Mouse (Mus musculus): ENCODE results near the gene Ebp. TPM values are rescaled to one million over a fixed set of nuclear protein-coding genes. Genes with fewer than 3 reads are reported as not detected.

The Ebp gene
- polyA plus RNA-seq, 1 experiment from 2014 or later: 58.3 TPM

DNA sequence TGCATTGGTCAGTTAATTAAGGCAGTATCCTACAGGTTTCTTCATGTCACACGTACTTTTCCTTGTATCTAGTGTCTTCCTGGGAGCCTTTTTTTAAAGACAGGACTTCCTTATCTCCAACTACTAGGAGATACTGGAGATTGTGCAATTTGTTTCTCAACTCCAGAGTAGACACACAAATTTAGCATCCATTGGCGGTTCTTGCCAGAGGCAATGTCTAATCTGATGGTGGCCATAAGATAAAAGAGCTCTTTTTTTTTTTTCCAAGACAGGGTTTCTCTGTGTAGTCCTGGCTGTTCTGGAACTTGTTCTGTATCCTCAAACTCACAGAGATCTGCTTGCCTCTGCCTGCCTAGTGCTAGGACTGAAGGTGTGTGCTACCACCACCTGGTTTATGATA, 16.4 kb upstream of the Ebp start:
- H3K4me3 ChIP-seq: no peak overlapping the region
- no peak overlapping the region for H3K4me2 ChIP-seq
- H3K27me3 ChIP-seq (replicated peaks): peaks cover 33% of the 10 kb centered on the region
- 34% methylated on average over 2 of the region's 2 CpGs for WGBS (ENCODE audit: insufficient replicate concordance)
- H3K27ac ChIP-seq: no peak overlapping the region
- no peak overlapping the region for H3K9ac ChIP-seq
- no peaks in the 10 kb centered on the region for H3K9me3 ChIP-seq (replicated peaks)
- no peak for ATAC-seq
- H3K4me1 ChIP-seq: peaks cover 7% of the 10 kb centered on the region; the same call in 1 of the 2 replicates
- H3K36me3 ChIP-seq: no peaks in the 10 kb centered on the region

DNA sequence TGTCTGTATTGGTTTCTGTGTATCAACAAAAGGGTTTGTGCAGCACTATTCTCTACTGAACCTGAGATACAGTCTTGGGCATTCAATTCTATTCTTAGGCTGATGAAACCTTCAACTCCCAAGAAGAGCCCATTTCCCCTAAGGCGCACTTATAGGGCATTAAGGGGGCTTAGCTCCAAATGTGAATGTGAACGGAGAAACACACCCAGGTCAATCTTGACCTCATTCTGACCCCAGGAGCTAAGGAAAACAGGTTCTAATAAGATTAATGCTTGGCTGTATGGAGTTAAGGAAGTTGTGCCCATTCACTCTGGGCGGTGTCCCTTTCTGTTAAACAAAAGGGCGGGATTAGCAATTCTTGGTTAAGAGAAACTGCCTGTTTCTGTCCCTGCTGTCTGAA, 13.9 kb upstream of the Ebp start:
- no peak overlapping the region for H3K4me3 ChIP-seq
- ATAC-seq: no peak

DNA sequence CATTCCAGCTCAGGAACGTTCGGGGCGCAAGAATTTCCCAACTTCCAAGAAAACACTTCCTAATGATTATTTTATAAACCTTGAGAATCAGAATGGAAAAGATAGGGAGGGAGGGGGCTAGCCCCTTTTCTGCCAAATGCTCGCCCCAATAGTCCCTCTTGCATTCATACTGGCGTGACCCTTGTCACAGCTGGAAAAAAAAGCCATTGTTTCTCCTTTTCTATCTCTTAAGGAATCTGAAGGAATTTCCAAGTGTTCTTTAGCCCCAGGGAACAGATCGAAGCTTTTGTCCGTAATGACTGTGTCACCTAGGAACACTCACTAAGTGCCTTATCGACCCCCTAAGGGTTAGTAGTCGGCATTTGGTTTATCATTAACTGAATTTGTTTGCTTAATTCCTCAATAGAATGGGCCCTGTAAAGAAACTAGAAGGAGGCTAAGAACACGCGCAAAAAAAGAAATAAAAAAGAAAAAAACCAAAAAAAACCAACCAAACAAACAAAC, 13.4 kb upstream of the Ebp start:
- Histone ChIP-seq H3K4me3 (peak overlapping the region; percentile 50), H3K9me3 (replicated peaks) (no peaks in the 10 kb centered on the region), H3K27me3 (replicated peaks) (peaks cover 37% of the 10 kb centered on the region), H3K9ac (no peak overlapping the region; the same call in 1 of the 2 replicates), H3K4me2 (peak overlapping the region; percentile 71), H3K27ac (no peak overlapping the region), H3K36me3 (no peaks in the 10 kb centered on the region), H3K4me1 (peaks cover 7% of the 10 kb centered on the region; the same call in 1 of the 2 replicates)
- ATAC-seq: no peak
- 13% methylated on average over 11 of the region's 11 CpGs for WGBS (ENCODE audit: insufficient replicate concordance)

More for the DNA sequence above, 13.9 kb upstream of the Ebp start:
- no peaks in the 10 kb centered on the region for H3K36me3 ChIP-seq
- peaks cover 7% of the 10 kb centered on the region; the same call in 1 of the 2 replicates for H3K4me1 ChIP-seq
- H3K9me3 ChIP-seq (replicated peaks): no peaks in the 10 kb centered on the region
- H3K27ac ChIP-seq: no peak overlapping the region
- peak overlapping the region; percentile 71 for H3K4me2 ChIP-seq
- peaks cover 37% of the 10 kb centered on the region for H3K27me3 ChIP-seq (replicated peaks)
- 29% methylated on average over 4 of the region's 4 CpGs for WGBS (ENCODE audit: insufficient replicate concordance)
- no peak overlapping the region for H3K9ac ChIP-seq

DNA sequence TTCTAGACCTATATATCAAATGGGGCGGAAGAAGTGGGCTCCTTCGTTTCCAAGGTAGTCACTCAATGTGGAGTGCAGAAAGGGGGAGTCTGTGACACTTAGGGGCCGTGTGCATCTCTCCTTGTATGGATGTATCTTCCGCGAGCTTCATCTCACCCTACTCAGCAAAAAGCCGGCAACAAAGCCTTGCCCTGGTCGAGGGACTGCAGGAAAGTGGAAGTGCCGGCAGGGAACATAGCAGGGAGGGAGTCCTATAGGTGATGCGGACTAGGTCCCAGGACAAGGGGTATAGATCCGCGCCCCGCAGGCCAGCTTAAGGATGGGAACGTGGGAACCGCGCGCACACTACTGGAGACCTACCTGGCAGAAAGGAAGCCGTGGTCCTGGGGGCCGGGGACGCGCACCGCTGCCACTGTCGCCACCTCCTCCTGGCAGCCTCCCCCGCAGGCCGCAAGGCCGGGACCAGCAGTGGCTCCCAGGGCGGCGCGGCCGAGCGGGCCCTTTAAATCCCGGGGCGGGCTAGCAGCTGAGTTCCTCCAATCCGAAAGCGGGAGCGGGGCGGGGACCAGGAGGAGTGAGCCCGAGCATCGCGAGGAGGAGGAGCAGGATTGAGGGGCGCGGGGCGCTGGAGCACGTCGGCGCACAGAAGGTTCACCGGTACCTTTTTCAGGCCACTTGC, 12.8 kb upstream of the Ebp start, which contains the start of gene Porcn:
Porcn (minus strand) TSS at position 511 of the 679 bp plus-strand sequence.
- 9% methylated on average over 41 of the region's 46 CpGs for WGBS (ENCODE audit: insufficient replicate concordance)

DNA sequence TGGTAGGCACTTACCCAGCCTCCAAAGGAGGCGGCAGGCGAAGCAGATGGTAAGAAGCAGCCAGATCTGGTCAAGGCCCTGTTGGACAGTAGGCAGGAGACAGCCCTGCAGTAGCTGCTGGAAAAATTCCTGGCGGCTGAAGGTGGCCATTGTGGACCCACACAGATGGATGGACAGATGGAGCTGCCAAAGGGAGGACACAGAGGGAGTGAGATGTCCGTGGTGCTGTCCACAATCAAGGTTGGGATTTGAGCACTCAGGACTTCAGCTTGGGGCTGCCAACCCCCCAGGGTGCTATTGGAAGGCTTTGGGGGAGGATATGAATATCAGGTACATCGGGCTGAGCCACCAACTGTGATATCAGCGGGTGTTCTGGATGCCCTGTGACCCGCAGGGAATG, 12.2 kb upstream of the Ebp start:
- Histone ChIP-seq H3K27ac (no peak overlapping the region), H3K9ac (no peak overlapping the region), H3K27me3 (replicated peaks) (peaks cover 33% of the 10 kb centered on the region), H3K9me3 (replicated peaks) (no peaks in the 10 kb centered on the region), H3K36me3 (no peaks in the 10 kb centered on the region), H3K4me2 (peak overlapping the region; percentile 71), H3K4me3 (peak overlapping the region; percentile 50; the same call in 1 of the 2 replicates), H3K4me1 (peaks cover 7% of the 10 kb centered on the region; the same call in 1 of the 2 replicates)
- 27% methylated on average over 7 of the region's 7 CpGs for WGBS (ENCODE audit: insufficient replicate concordance)
- ATAC-seq: no peak

More for the DNA sequence above, 12.8 kb upstream of the Ebp start, which contains the start of gene Porcn:
- H3K36me3 ChIP-seq: no peaks in the 10 kb centered on the region
- H3K4me2 ChIP-seq: peak within 1 kb of the TSS; percentile 71
- H3K27ac ChIP-seq: no peak within 1 kb of the TSS
- peak; percentile 88 for ATAC-seq
- peak within 1 kb of the TSS; percentile 50 for H3K4me3 ChIP-seq
- peak within 1 kb of the TSS; percentile 64 for H3K9ac ChIP-seq
- peaks cover 7% of the 10 kb centered on the region; the same call in 1 of the 2 replicates for H3K4me1 ChIP-seq
- H3K9me3 ChIP-seq (replicated peaks): no peaks in the 10 kb centered on the region
- H3K27me3 ChIP-seq (replicated peaks): peaks cover 37% of the 10 kb centered on the region

DNA sequence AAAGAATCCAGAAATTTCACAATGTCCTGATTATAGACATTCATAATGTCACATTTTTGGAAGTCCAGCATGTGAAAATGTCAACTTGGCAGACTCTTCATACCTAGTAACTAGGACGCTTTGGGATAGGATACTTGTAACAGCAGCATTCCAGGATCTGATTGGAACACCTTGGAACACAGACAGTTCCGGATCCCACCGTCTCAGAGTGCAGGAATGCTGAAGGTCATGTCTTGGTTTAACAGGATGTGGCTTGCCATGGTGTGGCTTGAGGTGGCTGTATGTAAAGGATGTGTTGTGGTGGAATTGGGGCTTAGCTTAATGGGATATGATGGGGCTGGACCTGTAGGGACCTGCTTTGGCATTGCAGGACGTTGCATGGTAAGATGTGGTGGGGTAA, 11.8 kb upstream of the Ebp start:
- no peaks in the 10 kb centered on the region for H3K36me3 ChIP-seq
- peaks cover 7% of the 10 kb centered on the region; the same call in 1 of the 2 replicates for H3K4me1 ChIP-seq
- H3K9me3 ChIP-seq (replicated peaks): no peaks in the 10 kb centered on the region
- H3K27ac ChIP-seq: no peak overlapping the region
- 54% methylated on average over 4 of the region's 4 CpGs for WGBS (ENCODE audit: insufficient replicate concordance)
- H3K9ac ChIP-seq: no peak overlapping the region
- no peak overlapping the region for H3K4me2 ChIP-seq
- peaks cover 33% of the 10 kb centered on the region for H3K27me3 ChIP-seq (replicated peaks)
- no peak overlapping the region for H3K4me3 ChIP-seq
- no peak for ATAC-seq

DNA sequence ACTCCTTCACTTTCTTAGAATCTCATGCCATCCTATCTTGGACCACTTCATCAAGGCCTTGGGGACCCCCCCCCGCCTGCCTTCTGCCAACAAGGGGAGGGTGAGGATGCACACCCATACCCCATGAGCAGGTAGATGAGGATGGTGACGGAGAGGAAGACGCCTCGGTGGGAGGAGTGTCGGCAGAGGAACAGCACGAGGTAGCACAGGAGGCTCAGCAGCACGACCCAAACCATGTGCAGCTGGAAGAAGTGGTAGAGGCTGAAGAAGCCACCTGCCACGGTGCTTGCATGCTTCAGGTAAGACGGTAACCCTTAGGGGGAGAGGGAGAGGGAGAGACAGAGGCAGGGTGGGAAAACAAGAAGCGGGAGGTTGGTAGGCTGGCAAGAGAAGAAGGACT, 10.8 kb upstream of the Ebp start:
- H3K27ac ChIP-seq: no peak overlapping the region
- no peak for ATAC-seq
- H3K27me3 ChIP-seq (replicated peaks): peaks cover 33% of the 10 kb centered on the region
- no peak overlapping the region for H3K9ac ChIP-seq
- H3K9me3 ChIP-seq (replicated peaks): no peaks in the 10 kb centered on the region
- no peak overlapping the region for H3K4me2 ChIP-seq
- H3K4me1 ChIP-seq: peaks cover 7% of the 10 kb centered on the region; the same call in 1 of the 2 replicates
- WGBS (ENCODE audit: insufficient replicate concordance): 66% methylated on average over 10 of the region's 10 CpGs
- no peaks in the 10 kb centered on the region for H3K36me3 ChIP-seq
- H3K4me3 ChIP-seq: no peak overlapping the region

DNA sequence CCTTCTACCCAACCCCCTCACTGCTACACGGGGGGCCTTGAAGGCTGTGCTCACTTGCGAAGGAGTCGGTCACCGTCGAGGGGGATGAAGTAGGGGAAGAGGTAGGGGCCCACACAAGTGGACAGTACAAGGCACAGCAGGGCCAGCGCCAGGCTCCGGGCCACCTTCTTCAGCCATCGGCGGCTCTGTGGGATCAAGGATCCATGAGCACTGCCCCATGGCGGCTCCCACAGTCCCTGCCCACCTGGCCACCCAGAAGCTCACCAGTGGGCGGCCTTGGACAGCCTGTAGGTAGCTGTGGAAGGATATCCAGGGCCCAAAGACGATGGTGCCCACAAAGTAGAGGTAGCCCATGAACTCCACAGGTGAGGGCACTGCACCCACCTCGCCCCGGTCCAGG, 9.8 kb upstream of the Ebp start:
- Histone ChIP-seq H3K9me3 (replicated peaks) (no peaks in the 10 kb centered on the region), H3K27me3 (replicated peaks) (peaks cover 33% of the 10 kb centered on the region), H3K36me3 (no peaks in the 10 kb centered on the region), H3K27ac (no peak overlapping the region), H3K9ac (no peak overlapping the region), H3K4me3 (no peak overlapping the region), H3K4me1 (peaks cover 7% of the 10 kb centered on the region; the same call in 1 of the 2 replicates), H3K4me2 (no peak overlapping the region)
- 75% methylated on average over 13 of the region's 14 CpGs for WGBS (ENCODE audit: insufficient replicate concordance)
- ATAC-seq: no peak

DNA sequence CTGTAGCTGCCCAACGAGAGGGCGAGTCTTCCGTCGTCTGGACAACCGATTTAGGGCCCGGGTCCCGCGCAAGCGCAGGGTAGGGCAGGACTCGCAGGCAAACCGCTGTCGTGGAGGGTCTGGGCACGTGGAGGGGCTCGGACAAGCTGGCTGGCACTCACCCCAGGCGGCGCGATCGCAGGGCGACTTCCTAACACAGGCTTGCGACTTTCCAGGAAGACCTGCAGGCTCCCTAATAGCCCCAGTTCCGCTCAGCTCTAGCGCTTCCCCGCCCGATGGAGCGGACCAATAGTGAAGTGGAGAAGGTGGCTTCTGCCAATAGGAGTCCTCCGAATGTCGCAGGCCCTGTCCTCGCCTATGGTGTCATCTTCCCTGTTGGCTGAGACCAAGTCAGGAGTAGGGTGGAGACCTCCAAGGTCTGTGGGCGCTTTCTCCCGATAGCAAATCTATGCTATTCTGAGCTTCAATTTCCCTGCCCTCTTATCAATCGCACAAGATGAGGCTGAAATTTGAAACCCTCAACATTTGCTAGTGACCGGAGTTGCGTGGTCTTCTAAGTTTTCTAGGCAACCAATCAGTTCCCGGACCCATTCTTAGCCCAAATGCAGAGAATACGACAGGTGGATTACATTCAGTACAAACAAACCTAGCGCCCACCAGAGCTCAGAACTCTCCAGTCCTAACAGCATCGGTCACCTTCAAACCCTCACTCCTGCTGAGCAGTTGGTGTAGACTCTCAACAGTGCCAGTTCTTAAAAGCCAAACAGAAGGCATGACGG, 483 bp downstream of the Ebp start:
- Histone ChIP-seq H3K9ac (peak overlapping the region; percentile 82), H3K27ac (peak overlapping the region; percentile 80), H3K27me3 (replicated peaks) (no peaks in the 10 kb centered on the region), H3K9me3 (replicated peaks) (no peaks in the 10 kb centered on the region), H3K4me1 (peaks cover 9% of the 10 kb centered on the region), H3K4me2 (peak overlapping the region; percentile 79), H3K36me3 (0 out of 2 replicates have a peak, but pooled peaks cover 5% of the 10 kb centered on the region), H3K4me3 (peak overlapping the region; percentile 73)
- ATAC-seq: peak; percentile 99
- 7% methylated on average over 38 of the region's 38 CpGs for WGBS (ENCODE audit: insufficient replicate concordance)

DNA sequence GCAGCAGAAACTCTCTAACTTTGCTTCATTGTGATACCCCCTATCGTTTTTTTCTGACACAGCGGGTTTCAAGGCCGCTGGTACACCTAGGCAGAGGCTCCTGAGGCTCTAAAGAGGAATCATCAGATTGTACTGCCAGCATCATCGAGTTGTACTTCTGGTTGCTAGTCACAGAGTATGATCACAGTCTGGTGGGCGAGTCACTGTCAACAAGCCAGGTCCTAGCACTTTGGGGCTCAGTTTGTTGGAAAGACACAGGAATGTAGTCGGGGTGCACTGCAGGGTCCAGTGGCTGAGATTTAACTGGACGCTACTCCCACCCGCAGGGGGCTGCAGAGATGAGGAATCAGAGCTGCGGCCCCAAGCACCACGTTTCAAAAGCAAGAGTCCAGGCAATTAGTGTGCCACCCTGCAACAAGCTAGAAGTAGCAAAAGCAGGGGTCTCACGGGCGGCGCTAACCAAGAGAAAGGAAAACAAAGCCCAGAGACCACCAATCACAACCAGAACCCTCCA, 1.1 kb downstream of the Ebp start:
- Histone ChIP-seq H3K27me3 (replicated peaks) (no peaks in the 10 kb centered on the region), H3K4me2 (peak overlapping the region; percentile 79), H3K9ac (peak overlapping the region; percentile 82), H3K4me1 (peaks cover 9% of the 10 kb centered on the region), H3K36me3 (peaks cover 5% of the 10 kb centered on the region; the same call in 1 of the 2 replicates), H3K27ac (peak overlapping the region; percentile 80), H3K4me3 (peak overlapping the region; percentile 73), H3K9me3 (replicated peaks) (no peaks in the 10 kb centered on the region)
- no peak for ATAC-seq
- 10% methylated on average over 10 of the region's 13 CpGs for WGBS (ENCODE audit: insufficient replicate concordance)

DNA sequence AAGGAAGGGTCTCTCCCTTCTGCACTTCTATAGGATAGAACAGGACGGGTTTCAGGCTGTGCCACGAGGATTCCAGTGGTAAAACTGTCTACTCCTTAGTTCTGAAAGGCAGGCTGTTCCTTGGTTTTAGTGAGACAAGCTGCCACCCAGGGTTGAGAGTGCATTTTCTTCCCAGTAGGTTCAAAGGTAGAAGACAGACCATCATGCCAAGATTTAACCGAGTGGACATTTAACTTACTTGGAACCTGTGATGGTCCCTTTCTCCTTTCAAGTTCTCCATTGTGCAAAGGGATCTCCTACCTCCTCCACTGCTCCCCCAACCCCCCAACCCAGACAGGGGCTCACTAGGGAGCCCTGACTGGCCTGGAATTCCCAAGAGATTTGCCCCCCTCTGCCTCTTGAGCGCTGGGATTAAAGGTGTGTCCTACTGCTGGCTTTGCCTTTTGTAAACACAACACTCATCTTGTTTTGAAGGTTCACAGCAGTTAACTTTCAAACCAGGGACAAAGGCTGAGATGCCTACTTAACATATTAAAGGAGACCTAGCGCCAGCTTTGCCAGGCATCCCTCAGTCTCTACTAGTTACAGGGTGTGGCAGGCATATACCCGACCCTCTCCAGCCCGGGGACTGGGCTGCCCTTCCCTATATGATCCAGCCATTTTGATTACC, 10.3 kb downstream of the Ebp start:
- H3K27me3 ChIP-seq (replicated peaks): no peaks in the 10 kb centered on the region
- H3K36me3 ChIP-seq: peaks cover 22% of the 10 kb centered on the region
- no peak overlapping the region for H3K27ac ChIP-seq
- WGBS (ENCODE audit: insufficient replicate concordance): 16% methylated on average over 7 of the region's 7 CpGs
- ATAC-seq: no peak
- no peak overlapping the region for H3K4me3 ChIP-seq
- no peaks in the 10 kb centered on the region for H3K9me3 ChIP-seq (replicated peaks)
- no peak overlapping the region for H3K4me2 ChIP-seq
- peaks cover 11% of the 10 kb centered on the region for H3K4me1 ChIP-seq
- H3K9ac ChIP-seq: no peak overlapping the region
